7 mouse cellular contexts compared by ENCODE assay signal in the genomic region with DNA sequence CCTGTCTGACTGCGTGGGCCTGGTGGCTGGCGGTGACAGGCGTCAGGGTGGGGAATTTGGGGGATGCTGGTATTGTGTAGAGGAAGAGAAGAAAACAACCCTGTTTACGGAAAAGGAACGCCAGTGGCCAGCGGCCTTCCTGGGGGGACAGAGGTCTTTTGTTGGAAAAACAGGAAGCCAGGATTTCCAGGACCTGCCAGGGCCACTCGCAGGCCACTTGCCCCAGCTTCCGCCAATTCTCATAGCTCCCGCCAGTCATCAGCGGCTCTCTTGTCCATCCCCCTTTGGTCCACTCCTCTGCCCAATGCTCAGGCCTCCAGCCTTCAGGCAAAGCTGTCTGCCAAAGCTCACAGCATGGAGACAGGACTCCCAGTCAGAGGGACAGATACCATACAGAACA. TPM values are rescaled to one million over a fixed set of nuclear protein-coding genes. Genes with fewer than 3 reads are reported as not detected.
A peak's percentile ranks its signal among the peaks of the same experiment; 100 is the strongest.
DNase-seq lines count a peak whose midpoint lies in the region; ATAC-seq and TF ChIP-seq lines count a peak whose summit lies in the region.

No protein-coding gene starts in this region.

- H3K36me3 ChIP-seq in neural tube, embryonic 11.5 days (ENCODE audit: control insufficient read depth, insufficient read depth, low read length) = no peaks in the 10 kb centered on the region
- H3K36me3 ChIP-seq in forebrain, embryonic 15.5 days = no peaks in the 10 kb centered on the region
- no peaks in the 10 kb centered on the region for H3K36me3 ChIP-seq in intestine, embryonic 15.5 days
- no peaks in the 10 kb centered on the region for H3K36me3 ChIP-seq in liver, postnatal 0 days (replicated peaks; ENCODE audit: insufficient read depth, low read length)

- H3K4me2 ChIP-seq in neural tube, embryonic 11.5 days (ENCODE audit: low read depth) = no peak overlapping the region
- no peak overlapping the region for H3K4me2 ChIP-seq in forebrain, embryonic 15.5 days (replicated peaks)
- no peak overlapping the region for H3K4me2 ChIP-seq in intestine, embryonic 15.5 days (replicated peaks)
- H3K4me2 ChIP-seq in liver, postnatal 0 days (ENCODE audit: low read depth, low read length) = no peak overlapping the region

- no peaks in the 10 kb centered on the region for H3K9me3 ChIP-seq in neural tube, embryonic 11.5 days (ENCODE audit: control insufficient read depth, low read length)
- no peaks in the 10 kb centered on the region for H3K9me3 ChIP-seq in forebrain, embryonic 15.5 days
- H3K9me3 ChIP-seq in intestine, embryonic 15.5 days = no peaks in the 10 kb centered on the region
- H3K9me3 ChIP-seq in liver, postnatal 0 days (ENCODE audit: low read length) = no peaks in the 10 kb centered on the region

- no peak for ATAC-seq in neural tube, embryonic 11.5 days (ENCODE audit: insufficient read depth, low FRiP score, low TSS enrichment)
- no peak for ATAC-seq in forebrain, embryonic 15.5 days (replicated peaks)
- no peak for ATAC-seq in intestine, embryonic 15.5 days
- no peak for ATAC-seq in liver, postnatal 0 days

- DNase-seq in neural tube, embryonic 11.5 days (ENCODE audit: low spot score) = peak; percentile 25
- DNase-seq in neural tube, embryonic 10.5 days (ENCODE audit: extremely low spot score, low spot score) = no peak
- no peak for DNase-seq in liver, postnatal 0 days
- no peak for DNase-seq in thymus, postnatal 0 days (ENCODE audit: low spot score)
- DNase-seq in thymus, postnatal 25 days = no peak

- TF ChIP-seq EP300 in liver, postnatal 0 days (IDR thresholded peaks at IDR 0.05; ENCODE audit: low read depth) = peak; percentile 33; the same call in 1 of the 2 replicates

- H3K4me3 ChIP-seq in neural tube, embryonic 11.5 days (ENCODE audit: low read depth, low read length) = no peak overlapping the region
- no peak overlapping the region for H3K4me3 ChIP-seq in forebrain, embryonic 15.5 days
- H3K4me3 ChIP-seq in intestine, embryonic 15.5 days (replicated peaks) = no peak overlapping the region
- no peak overlapping the region for H3K4me3 ChIP-seq in liver, postnatal 0 days (ENCODE audit: low read depth, low read length)

- H3K27me3 ChIP-seq in neural tube, embryonic 11.5 days (ENCODE audit: control insufficient read depth, insufficient read depth, low read length) = no peaks in the 10 kb centered on the region
- no peaks in the 10 kb centered on the region for H3K27me3 ChIP-seq in forebrain, embryonic 15.5 days
- H3K27me3 ChIP-seq in intestine, embryonic 15.5 days (replicated peaks) = no peaks in the 10 kb centered on the region
- no peaks in the 10 kb centered on the region for H3K27me3 ChIP-seq in liver, postnatal 0 days (ENCODE audit: insufficient read depth, low read length)

- H3K4me1 ChIP-seq in neural tube, embryonic 11.5 days (ENCODE audit: control insufficient read depth, insufficient read depth, low read length) = peaks cover 12% of the 10 kb centered on the region
- peaks cover 30% of the 10 kb centered on the region for H3K4me1 ChIP-seq in forebrain, embryonic 15.5 days
- H3K4me1 ChIP-seq in intestine, embryonic 15.5 days (replicated peaks) = peaks cover 24% of the 10 kb centered on the region
- H3K4me1 ChIP-seq in liver, postnatal 0 days (ENCODE audit: insufficient read depth) = peaks cover 14% of the 10 kb centered on the region

- no peak overlapping the region for H3K27ac ChIP-seq in neural tube, embryonic 11.5 days (ENCODE audit: low read depth, low read length)
- peak overlapping the region; percentile 43; the same call in 1 of the 2 replicates for H3K27ac ChIP-seq in forebrain, embryonic 15.5 days (replicated peaks)
- peak overlapping the region; percentile 69 for H3K27ac ChIP-seq in intestine, embryonic 15.5 days
- H3K27ac ChIP-seq in liver, postnatal 0 days (ENCODE audit: low read depth) = peak overlapping the region; percentile 59

- WGBS in neural tube, embryonic 11.5 days = 71% methylated on average over 10 of the region's 10 CpGs
- 58% methylated on average over 10 of the region's 10 CpGs for WGBS in forebrain, embryonic 15.5 days
- WGBS in intestine, embryonic 15.5 days = 63% methylated on average over 10 of the region's 10 CpGs
- 74% methylated on average over 10 of the region's 10 CpGs for WGBS in liver, postnatal 0 days (ENCODE audit: insufficient replicate concordance)

- H3K9ac ChIP-seq in neural tube, embryonic 11.5 days (ENCODE audit: low read length) = no peak overlapping the region
- no peak overlapping the region for H3K9ac ChIP-seq in forebrain, embryonic 15.5 days (replicated peaks)
- 0 out of 2 replicates have a peak overlapping the region, but pooled peaks have one; percentile 10 for H3K9ac ChIP-seq in intestine, embryonic 15.5 days
- H3K9ac ChIP-seq in liver, postnatal 0 days (replicated peaks) = no peak overlapping the region

- TF ChIP-seq CTCF in liver, postnatal 0 days (IDR thresholded peaks at IDR 0.05; ENCODE audit: low read depth) = no peak

RNA-seq across cellular contexts. Expression of a gene that starts 20.7 kb away (rescaled TPM):
- 83.2 and 96.4 TPM in 2 replicates for polyA plus RNA-seq in neural tube, embryonic 11.5 days (2014; fragmentation: Nextera tagmentation; extraction: Ambion mirVana)
- polyA plus RNA-seq in forebrain, embryonic 15.5 days (2015; fragmentation: Nextera tagmentation; extraction: Ambion mirVana) = 58.5 and 59.5 TPM in 2 replicates
- 97.9 and 131 TPM in 2 replicates for polyA plus RNA-seq in intestine, embryonic 15.5 days (2015; fragmentation: Nextera tagmentation; extraction: Ambion mirVana)
- polyA plus RNA-seq in liver, postnatal 0 days (2015; fragmentation: Nextera tagmentation; extraction: Ambion mirVana) = 32.9 and 33.1 TPM in 2 replicates
- polyA plus RNA-seq in thymus, postnatal 0 days (2015; fragmentation: Nextera tagmentation; extraction: Ambion mirVana) = 63.6 and 78.9 TPM in 2 replicates

RNA-seq across cellular contexts. Expression of a gene that starts 21.0 kb away (rescaled TPM):
- 10.2 and 13.3 TPM in 2 replicates for polyA plus RNA-seq in neural tube, embryonic 11.5 days (2014; fragmentation: Nextera tagmentation; extraction: Ambion mirVana)
- 7.8 and 8.5 TPM in 2 replicates for polyA plus RNA-seq in forebrain, embryonic 15.5 days (2015; fragmentation: Nextera tagmentation; extraction: Ambion mirVana)
- polyA plus RNA-seq in intestine, embryonic 15.5 days (2015; fragmentation: Nextera tagmentation; extraction: Ambion mirVana) = 12.7 and 14.0 TPM in 2 replicates
- polyA plus RNA-seq in liver, postnatal 0 days (2015; fragmentation: Nextera tagmentation; extraction: Ambion mirVana) = 3.6 and 3.7 TPM in 2 replicates
- polyA plus RNA-seq in thymus, postnatal 0 days (2015; fragmentation: Nextera tagmentation; extraction: Ambion mirVana) = 6.4 and 7.4 TPM in 2 replicates

RNA-seq across cellular contexts. Expression of a gene that starts 21.9 kb away (rescaled TPM):
- 38.7 and 42.3 TPM in 2 replicates for polyA plus RNA-seq in neural tube, embryonic 11.5 days (2014; fragmentation: Nextera tagmentation; extraction: Ambion mirVana)
- 69.1 and 70.7 TPM in 2 replicates for polyA plus RNA-seq in forebrain, embryonic 15.5 days (2015; fragmentation: Nextera tagmentation; extraction: Ambion mirVana)
- 53.8 and 54.5 TPM in 2 replicates for polyA plus RNA-seq in intestine, embryonic 15.5 days (2015; fragmentation: Nextera tagmentation; extraction: Ambion mirVana)
- polyA plus RNA-seq in liver, postnatal 0 days (2015; fragmentation: Nextera tagmentation; extraction: Ambion mirVana) = 18.4 and 34.2 TPM in 2 replicates
- polyA plus RNA-seq in thymus, postnatal 0 days (2015; fragmentation: Nextera tagmentation; extraction: Ambion mirVana) = 40.2 and 43.8 TPM in 2 replicates
